Mouse (Mus musculus): Measurements from ENCODE around the gene Ptprh. TPM values are rescaled to one million over a fixed set of nuclear protein-coding genes. Genes with fewer than 3 reads are reported as not detected.

The Ptprh gene
- total and polyA plus RNA-seq, 3 experiments, result not detected

- dilution Hi-C loops (cut with MboI; ENCODE audit: extremely low pct_ligation_motif_present, extremely low pct_unique_long_range_greater_than_20kb, low sequenced_read_pairs) (no loop called here), in situ Hi-C loops (cut with MboI; ENCODE audit: low pct_ligation_motif_present, low pct_unique_long_range_greater_than_20kb, low sequenced_read_pairs) (no loop called here)
- H3K9ac ChIP-seq (ENCODE audit: insufficient read depth, low read depth), result no peak overlapping the region
- no peak for DNase-seq (ENCODE audit: extremely low read depth)
- no peak overlapping the region for H3K4me2 ChIP-seq (ENCODE audit: insufficient read depth, low read depth, poor library complexity, severe bottlenecking)
- peaks cover 20 to 29% of the 10 kb centered on the region in 2 experiments for H3K4me1 ChIP-seq (ENCODE audit: control insufficient read depth in 1 of 2, insufficient read depth in 2 of 2)
- no peak overlapping the region for H3K27ac ChIP-seq (ENCODE audit: insufficient read depth, low read depth)
- no peak overlapping the region for H3K4me3 ChIP-seq (replicated peaks in 1 of 3; ENCODE audit: low read depth in 2 of 3, low read length in 2 of 3, poor library complexity in 1 of 3)
- no peaks in the 10 kb centered on the region for H3K27me3 ChIP-seq (replicated peaks)
- H3K9me3 ChIP-seq (replicated peaks; ENCODE audit: low read length), result no peaks in the 10 kb centered on the region
- TF ChIP-seq CTCF (conservative IDR thresholded peaks at IDR 0.05 in 1 of 2, IDR thresholded peaks at IDR 0.05 in 1 of 2; ENCODE audit: low read depth in 2 of 2, low read length in 2 of 2) (peak; percentile 32 to 42; a peak in 2 of 4 replicates), ZC3H11A (IDR thresholded peaks at IDR 0.05; ENCODE audit: low read depth, low read length) (no peak)
- no peaks in the 10 kb centered on the region for H3K79me2 ChIP-seq (replicated peaks; ENCODE audit: control insufficient read depth, extremely low read depth, insufficient read depth, poor library complexity, severe bottlenecking)
- no peaks in the 10 kb centered on the region for H3K36me3 ChIP-seq (replicated peaks in 1 of 2; ENCODE audit: control insufficient read depth in 1 of 2, insufficient read depth in 1 of 2, low read length in 1 of 2)
These were observed 95.6 kb downstream of the Ptprh start for GRCm38 (mm10) chr7:4508062-4508738.

- Histone ChIP-seq H3K4me3 (replicated peaks in 1 of 3; ENCODE audit: low read depth in 2 of 3, low read length in 2 of 3, poor library complexity in 1 of 3) (no peak overlapping the region), H3K4me2 (ENCODE audit: insufficient read depth, low read depth, poor library complexity, severe bottlenecking) (no peak overlapping the region), H3K4me1 (ENCODE audit: control insufficient read depth in 1 of 2, insufficient read depth in 2 of 2) (peaks cover 20 to 34% of the 10 kb centered on the region in 2 experiments), H3K9me3 (replicated peaks; ENCODE audit: low read length) (no peaks in the 10 kb centered on the region), H3K27ac (ENCODE audit: insufficient read depth, low read depth) (no peak overlapping the region), H3K79me2 (replicated peaks; ENCODE audit: control insufficient read depth, extremely low read depth, insufficient read depth, poor library complexity, severe bottlenecking) (no peaks in the 10 kb centered on the region), H3K9ac (ENCODE audit: insufficient read depth, low read depth) (no peak overlapping the region), H3K27me3 (replicated peaks) (no peaks in the 10 kb centered on the region), H3K36me3 (replicated peaks in 1 of 2; ENCODE audit: control insufficient read depth in 1 of 2, insufficient read depth in 1 of 2, low read length in 1 of 2) (no peaks in the 10 kb centered on the region)
- dilution Hi-C loops (cut with MboI; ENCODE audit: extremely low pct_ligation_motif_present, extremely low pct_unique_long_range_greater_than_20kb, low sequenced_read_pairs), result no loop called here
- TF ChIP-seq GABPA (IDR thresholded peaks at IDR 0.05; ENCODE audit: insufficient replicate concordance, low read depth, low read length), result no peak
- no peak for TF ChIP-seq MAZ (IDR thresholded peaks at IDR 0.05; ENCODE audit: low read depth, low read length)
- no peak for TF ChIP-seq KAT2A (IDR thresholded peaks at IDR 0.05; ENCODE audit: insufficient replicate concordance, low read length)
- no peak for TF ChIP-seq SMC3 (IDR thresholded peaks at IDR 0.05; ENCODE audit: low read depth, low read length)
- TF ChIP-seq CHD2 (IDR thresholded peaks at IDR 0.05; ENCODE audit: low read length), result no peak
- no peak for TF ChIP-seq SIN3A (IDR thresholded peaks at IDR 0.05; ENCODE audit: low read length)
- no peak for TF ChIP-seq TBP (conservative IDR thresholded peaks at IDR 0.05; ENCODE audit: low read depth, low read length)
- TF ChIP-seq ELF1 (IDR thresholded peaks at IDR 0.05; ENCODE audit: low read depth, low read length), result no peak
- TF ChIP-seq MXI1 (IDR thresholded peaks at IDR 0.05; ENCODE audit: low read depth, low read length), result no peak
- no peak for TF ChIP-seq USF1 (IDR thresholded peaks at IDR 0.05; ENCODE audit: low read depth, low read length)
- no peak for TF ChIP-seq EP300 (IDR thresholded peaks at IDR 0.05; ENCODE audit: low read length)
- no peak for TF ChIP-seq POLR2AphosphoS2 (IDR thresholded peaks at IDR 0.05; ENCODE audit: low read depth, low read length)
- TF ChIP-seq UBTF (IDR thresholded peaks at IDR 0.05; ENCODE audit: low read depth, low read length), result no peak
- TF ChIP-seq MAX (IDR thresholded peaks at IDR 0.05; ENCODE audit: low read length), result no peak
- TF ChIP-seq IRF4 (IDR thresholded peaks at IDR 0.05; ENCODE audit: low read depth, low read length), result no peak
- TF ChIP-seq ETS1 (conservative IDR thresholded peaks at IDR 0.05; ENCODE audit: low read depth, low read length), result no peak
- in situ Hi-C loops (cut with MboI; ENCODE audit: low pct_ligation_motif_present, low pct_unique_long_range_greater_than_20kb, low sequenced_read_pairs), result no loop called here
- no peak for DNase-seq (ENCODE audit: extremely low read depth)
These were observed 96.6 kb downstream of the Ptprh start for GRCm38 (mm10) chr7:4507220-4507619.
